Mouse (Mus musculus): ENCODE results near the gene Nfib. TPM values are rescaled to one million over a fixed set of nuclear protein-coding genes. Genes with fewer than 3 reads are reported as not detected.
A peak's percentile ranks its signal among the peaks of the same experiment; 100 is the strongest.

Gene Nfib
- polyA plus RNA-seq, 1 experiment, result 48.1 TPM

- TF ChIP-seq CTCF (IDR thresholded peaks at IDR 0.05; ENCODE audit: insufficient read depth, low read length) (no peak), POLR2A (IDR thresholded peaks at IDR 0.05; ENCODE audit: borderline replicate concordance, extremely low read depth, low read depth, low read length) (no peak)
- no peak overlapping the region for H3K4me3 ChIP-seq (replicated peaks; ENCODE audit: extremely low read depth, low read depth, low read length)
- DNase-seq, result no peak
- WGBS, result 77% methylated on average over 6 of the region's 6 CpGs
- no peaks in the 10 kb centered on the region for H3K4me1 ChIP-seq (ENCODE audit: control insufficient read depth, insufficient read depth, low read length)
These were observed 41.7 kb downstream of the Nfib start for GRCm38 (mm10) chr4:82663749-82664381.

- H3K4me3 ChIP-seq (replicated peaks; ENCODE audit: extremely low read depth, low read depth, low read length), result no peak overlapping the region
- TF ChIP-seq CTCF (IDR thresholded peaks at IDR 0.05; ENCODE audit: insufficient read depth, low read length), result no peak
- TF ChIP-seq POLR2A (IDR thresholded peaks at IDR 0.05; ENCODE audit: borderline replicate concordance, extremely low read depth, low read depth, low read length), result no peak
- DNase-seq, result no peak
- WGBS, result 69% methylated on average over 3 of the region's 3 CpGs
- no peaks in the 10 kb centered on the region for H3K4me1 ChIP-seq (ENCODE audit: control insufficient read depth, insufficient read depth, low read length)
These were observed 42.9 kb downstream of the Nfib start for GRCm38 (mm10) chr4:82662626-82663025.

GRCm38 (mm10) chr4:82662222-82662621 is 43.3 kb downstream of the Nfib start:
- Histone ChIP-seq H3K4me1 (ENCODE audit: control insufficient read depth, insufficient read depth, low read length) (no peaks in the 10 kb centered on the region), H3K4me3 (replicated peaks; ENCODE audit: extremely low read depth, low read depth, low read length) (no peak overlapping the region)
- TF ChIP-seq CTCF (IDR thresholded peaks at IDR 0.05; ENCODE audit: insufficient read depth, low read length) (no peak), POLR2A (IDR thresholded peaks at IDR 0.05; ENCODE audit: borderline replicate concordance, extremely low read depth, low read depth, low read length) (no peak)
- DNase-seq, result no peak
- WGBS, result 48% methylated on average over 9 of the region's 9 CpGs

GRCm38 (mm10) chr4:82661215-82661614 is 44.3 kb downstream of the Nfib start:
- 91% methylated on average over 7 of the region's 7 CpGs for WGBS
- Histone ChIP-seq H3K4me1 (ENCODE audit: control insufficient read depth, insufficient read depth, low read length) (no peaks in the 10 kb centered on the region), H3K4me3 (replicated peaks; ENCODE audit: extremely low read depth, low read depth, low read length) (no peak overlapping the region)
- no peak for TF ChIP-seq CTCF (IDR thresholded peaks at IDR 0.05; ENCODE audit: insufficient read depth, low read length)
- no peak for TF ChIP-seq POLR2A (IDR thresholded peaks at IDR 0.05; ENCODE audit: borderline replicate concordance, extremely low read depth, low read depth, low read length)
- DNase-seq, result no peak

GRCm38 (mm10) chr4:82645679-82646078 is 59.9 kb downstream of the Nfib start:
- 40% methylated on average over 5 of the region's 5 CpGs for WGBS
- Histone ChIP-seq H3K4me1 (ENCODE audit: control insufficient read depth, insufficient read depth, low read length) (no peaks in the 10 kb centered on the region), H3K4me3 (replicated peaks; ENCODE audit: extremely low read depth, low read depth, low read length) (no peak overlapping the region)
- TF ChIP-seq POLR2A (IDR thresholded peaks at IDR 0.05; ENCODE audit: borderline replicate concordance, extremely low read depth, low read depth, low read length), result no peak
- TF ChIP-seq CTCF (IDR thresholded peaks at IDR 0.05; ENCODE audit: insufficient read depth, low read length), result no peak
- DNase-seq, result no peak

GRCm38 (mm10) chr4:82644797-82645196 is 60.8 kb downstream of the Nfib start:
- no peak for TF ChIP-seq CTCF (IDR thresholded peaks at IDR 0.05; ENCODE audit: insufficient read depth, low read length)
- TF ChIP-seq POLR2A (IDR thresholded peaks at IDR 0.05; ENCODE audit: borderline replicate concordance, extremely low read depth, low read depth, low read length), result no peak
- 89% methylated on average over 9 of the region's 9 CpGs for WGBS
- no peaks in the 10 kb centered on the region for H3K4me1 ChIP-seq (ENCODE audit: control insufficient read depth, insufficient read depth, low read length)
- DNase-seq, result no peak
- H3K4me3 ChIP-seq (replicated peaks; ENCODE audit: extremely low read depth, low read depth, low read length), result no peak overlapping the region

- no peaks in the 10 kb centered on the region for H3K4me1 ChIP-seq (ENCODE audit: control insufficient read depth, insufficient read depth, low read length)
- 75% methylated on average over 5 of the region's 5 CpGs for WGBS
- TF ChIP-seq POLR2A (IDR thresholded peaks at IDR 0.05; ENCODE audit: borderline replicate concordance, extremely low read depth, low read depth, low read length) (no peak), CTCF (IDR thresholded peaks at IDR 0.05; ENCODE audit: insufficient read depth, low read length) (no peak)
- no peak for DNase-seq
- H3K4me3 ChIP-seq (replicated peaks; ENCODE audit: extremely low read depth, low read depth, low read length), result no peak overlapping the region
These were observed 61.8 kb downstream of the Nfib start for GRCm38 (mm10) chr4:82643734-82644085.

- Histone ChIP-seq H3K4me1 (ENCODE audit: control insufficient read depth, insufficient read depth, low read length) (no peaks in the 10 kb centered on the region), H3K4me3 (replicated peaks; ENCODE audit: extremely low read depth, low read depth, low read length) (no peak overlapping the region)
- WGBS, result 44% methylated on average over 6 of the region's 6 CpGs
- TF ChIP-seq POLR2A (IDR thresholded peaks at IDR 0.05; ENCODE audit: borderline replicate concordance, extremely low read depth, low read depth, low read length) (no peak), CTCF (IDR thresholded peaks at IDR 0.05; ENCODE audit: insufficient read depth, low read length) (0 out of 2 replicates have a peak, but pooled peaks have one; percentile 21)
- DNase-seq, result no peak
These were observed 62.4 kb downstream of the Nfib start for GRCm38 (mm10) chr4:82643022-82643733.

- WGBS, result 60% methylated on average over 5 of the region's 5 CpGs
- no peaks in the 10 kb centered on the region for H3K4me1 ChIP-seq (ENCODE audit: control insufficient read depth, insufficient read depth, low read length)
- no peak for TF ChIP-seq POLR2A (IDR thresholded peaks at IDR 0.05; ENCODE audit: borderline replicate concordance, extremely low read depth, low read depth, low read length)
- TF ChIP-seq CTCF (IDR thresholded peaks at IDR 0.05; ENCODE audit: insufficient read depth, low read length), result no peak
- H3K4me3 ChIP-seq (replicated peaks; ENCODE audit: extremely low read depth, low read depth, low read length), result no peak overlapping the region
- no peak for DNase-seq
These were observed 64.4 kb downstream of the Nfib start for GRCm38 (mm10) chr4:82641066-82641680.

Measured in lung, adult 2 months (tissue).